Mouse (Mus musculus) myocyte (in vitro differentiated cells): ENCODE results near the gene Lin9. TPM values are rescaled to one million over a fixed set of nuclear protein-coding genes. Genes with fewer than 3 reads are reported as not detected.

Experiments
- H3K27me3 ChIP-seq: one replicate; pipeline ENCODE4 v1.6.1; 2011; ENCODE audit not compliant: control insufficient read depth, insufficient read depth, insufficient read length
- H3K36me3 ChIP-seq: one replicate; pipeline ENCODE4 v1.6.1; 2011; ENCODE audit not compliant: control insufficient read depth, insufficient read depth
- H3K4me2 ChIP-seq: one replicate; pipeline ENCODE4 v1.6.1; 2011; ENCODE audit warnings: low read depth, control low read depth
- H3K4me3 ChIP-seq: one replicate; pipeline ENCODE4 v1.5.1; 2011; ENCODE audit warnings: mild to moderate bottlenecking, control low read depth, moderate library complexity
- H3K79me2 ChIP-seq: one replicate; pipeline ENCODE4 v1.6.1; 2011; ENCODE audit not compliant: control insufficient read depth, insufficient read depth
- H3ac ChIP-seq: one replicate; pipeline ENCODE4 v1.6.1; 2011; ENCODE audit not compliant: control insufficient read depth, insufficient read length
- CEBPB ChIP-seq: IDR thresholded peaks from 2 replicates; pipeline ENCODE4 v1.6.1; 2011; ENCODE audit warnings: mild to moderate bottlenecking, moderate library complexity; ENCODE audit not compliant: poor library complexity, insufficient read depth, severe bottlenecking
- E2F4 ChIP-seq: IDR thresholded peaks from one replicate; pipeline ENCODE4 v1.6.1; 2011; ENCODE audit warnings: mild to moderate bottlenecking, control low read depth, moderate library complexity; ENCODE audit not compliant: insufficient read depth
- MAX ChIP-seq: IDR thresholded peaks from one replicate; pipeline ENCODE4 v1.6.1; 2011; ENCODE audit warnings: low read depth, mild to moderate bottlenecking, control low read depth
- MYOD1 ChIP-seq, 3 experiments: IDR thresholded peaks; one replicate each; pipeline ENCODE4 v1.6.1; 2011; ENCODE audit warnings: control low read depth in 2 of 3, low read depth in 2 of 3, mild to moderate bottlenecking in 2 of 3, moderate library complexity in 1 of 3; ENCODE audit not compliant: insufficient read length in 2 of 3, control insufficient read depth in 1 of 3
- MYOG ChIP-seq, 3 experiments: IDR thresholded peaks; one replicate each; pipeline ENCODE4 v1.6.1; 2011; ENCODE audit warnings: control low read depth in 2 of 3, low read depth in 2 of 3, mild to moderate bottlenecking in 2 of 3; ENCODE audit not compliant: insufficient read length in 2 of 3, control insufficient read depth in 1 of 3, insufficient read depth in 1 of 3
- POLR2A ChIP-seq: IDR thresholded peaks from one replicate; pipeline ENCODE4 v1.6.1; 2011; ENCODE audit warnings: low read depth, mild to moderate bottlenecking, control low read depth, moderate library complexity; ENCODE audit not compliant: insufficient read length
- POLR2AphosphoS2 ChIP-seq: IDR thresholded peaks from one replicate; pipeline ENCODE4 v1.6.1; 2011; ENCODE audit warnings: low read depth, control low read depth; ENCODE audit not compliant: insufficient read length
- REST ChIP-seq: IDR thresholded peaks from one replicate; pipeline ENCODE4 v1.6.1; 2011; ENCODE audit warnings: mild to moderate bottlenecking, control low read depth, moderate library complexity; ENCODE audit not compliant: insufficient read depth, insufficient read length
- SRF ChIP-seq: IDR thresholded peaks from one replicate; pipeline ENCODE4 v1.6.1; 2011; ENCODE audit warnings: low read depth; ENCODE audit not compliant: control insufficient read depth, insufficient read length
- TCF12 ChIP-seq: IDR thresholded peaks from one replicate; pipeline ENCODE4 v1.6.1; 2011; ENCODE audit warnings: mild to moderate bottlenecking, control low read depth; ENCODE audit not compliant: poor library complexity, insufficient read depth, severe bottlenecking
- TCF3 ChIP-seq: IDR thresholded peaks from one replicate; pipeline ENCODE4 v1.6.1; 2011; ENCODE audit warnings: low read depth, control low read depth; ENCODE audit not compliant: insufficient read length
- USF1 ChIP-seq: IDR thresholded peaks from one replicate; pipeline ENCODE4 v1.6.1; 2011; ENCODE audit warnings: low read depth, mild to moderate bottlenecking, control low read depth, moderate library complexity
- polyA plus RNA-seq: library from polyadenylated mRNA; unstranded; fragments of >200 nt; fragmentation: generic; extraction: Trizol; gene quantifications from one replicate; pipeline ENCODE4 v1.2.1, GENCODE M21; 2012; ENCODE audit warnings: missing spikeins

The Lin9 gene
- polyA plus RNA-seq, 1 experiment: 1.9 TPM

GRCm38 (mm10) chr1:180725704-180726179, 84.8 kb downstream of the Lin9 start, which contains the start of gene Acbd3:
Gene Acbd3, plus strand, starts transcription at chr1:180726043.
- H3ac ChIP-seq: peak within 1 kb of the TSS; percentile 80
- no peaks in the 10 kb centered on the region for H3K27me3 ChIP-seq

GRCm38 (mm10) chr1:180726183-180726582, 85.2 kb downstream of the Lin9 start:
- peak overlapping the region; percentile 80 for H3ac ChIP-seq
- H3K27me3 ChIP-seq: no peaks in the 10 kb centered on the region
- H3K36me3 ChIP-seq: no peaks in the 10 kb centered on the region
- H3K79me2 ChIP-seq: peaks cover 53% of the 10 kb centered on the region
- peak overlapping the region; percentile 98 for H3K4me2 ChIP-seq
- no peak for TF ChIP-seq SRF
- no peak for TF ChIP-seq POLR2AphosphoS2
- no peak for TF ChIP-seq CEBPB
- TF ChIP-seq TCF12: no peak
- TF ChIP-seq REST: no peak
- H3K4me3 ChIP-seq: peak overlapping the region; percentile 79

More at GRCm38 (mm10) chr1:180725704-180726179, 84.8 kb downstream of the Lin9 start, which contains the start of gene Acbd3:
- Histone ChIP-seq H3K79me2 (peaks cover 49% of the 10 kb centered on the region), H3K36me3 (no peaks in the 10 kb centered on the region), H3K4me2 (peak within 1 kb of the TSS; percentile 98), H3K4me3 (peak within 1 kb of the TSS; percentile 79)
- TF ChIP-seq USF1 (no peak), REST (peak; percentile 21), MYOG (IDR thresholded peaks at IDR 0.05; ENCODE audit: control insufficient read depth in 1 of 3, insufficient read depth in 1 of 3, insufficient read length in 2 of 3, low read depth in 2 of 3) (peak in 1 of 3 experiments; percentile 61), MYOD1 (IDR thresholded peaks at IDR 0.05; ENCODE audit: control insufficient read depth in 1 of 3, insufficient read length in 2 of 3, low read depth in 2 of 3) (peak in 1 of 3 experiments; percentile 45), E2F4 (peak; percentile 24), POLR2AphosphoS2 (peak; percentile 94), MAX (no peak), POLR2A (peak; percentile 96)

- Histone ChIP-seq H3K4me2 (no peak overlapping the region), H3K36me3 (peaks cover 4% of the 10 kb centered on the region), H3K79me2 (peaks cover 81% of the 10 kb centered on the region), H3K4me3 (no peak overlapping the region), H3ac (no peak overlapping the region), H3K27me3 (no peaks in the 10 kb centered on the region)
- TF ChIP-seq POLR2A (no peak), USF1 (no peak), POLR2AphosphoS2 (no peak), E2F4 (no peak), MYOD1 (IDR thresholded peaks at IDR 0.05; ENCODE audit: control insufficient read depth in 1 of 3, insufficient read length in 2 of 3, low read depth in 2 of 3) (no peak), TCF12 (no peak), MYOG (IDR thresholded peaks at IDR 0.05; ENCODE audit: control insufficient read depth in 1 of 3, insufficient read depth in 1 of 3, insufficient read length in 2 of 3, low read depth in 2 of 3) (no peak), SRF (no peak), TCF3 (no peak), REST (no peak), CEBPB (no peak), MAX (no peak)
Measured at GRCm38 (mm10) chr1:180729231-180729630, 88.3 kb downstream of the Lin9 start.

Other genes starting within 250 kb of the Lin9 start
- 0.28 TPM for gene Stum, start 157.6 kb upstream of the Lin9 start, polyA plus RNA-seq
- 29.2 TPM for gene Parp1, start 72.2 kb upstream of the Lin9 start, polyA plus RNA-seq
- not detected for gene Mixl1, start 55.9 kb downstream of the Lin9 start, polyA plus RNA-seq
- 13.6 TPM for gene Acbd3, start 84.9 kb downstream of the Lin9 start, polyA plus RNA-seq
- gene H3f3a, start 172.8 kb downstream of the Lin9 start, polyA plus RNA-seq: 597 TPM
- 15.3 TPM for gene Sde2, start 210.0 kb downstream of the Lin9 start, polyA plus RNA-seq